Mouse (Mus musculus): Measurements from ENCODE around the gene Tenm2.

The Tenm2 gene

DNA sequence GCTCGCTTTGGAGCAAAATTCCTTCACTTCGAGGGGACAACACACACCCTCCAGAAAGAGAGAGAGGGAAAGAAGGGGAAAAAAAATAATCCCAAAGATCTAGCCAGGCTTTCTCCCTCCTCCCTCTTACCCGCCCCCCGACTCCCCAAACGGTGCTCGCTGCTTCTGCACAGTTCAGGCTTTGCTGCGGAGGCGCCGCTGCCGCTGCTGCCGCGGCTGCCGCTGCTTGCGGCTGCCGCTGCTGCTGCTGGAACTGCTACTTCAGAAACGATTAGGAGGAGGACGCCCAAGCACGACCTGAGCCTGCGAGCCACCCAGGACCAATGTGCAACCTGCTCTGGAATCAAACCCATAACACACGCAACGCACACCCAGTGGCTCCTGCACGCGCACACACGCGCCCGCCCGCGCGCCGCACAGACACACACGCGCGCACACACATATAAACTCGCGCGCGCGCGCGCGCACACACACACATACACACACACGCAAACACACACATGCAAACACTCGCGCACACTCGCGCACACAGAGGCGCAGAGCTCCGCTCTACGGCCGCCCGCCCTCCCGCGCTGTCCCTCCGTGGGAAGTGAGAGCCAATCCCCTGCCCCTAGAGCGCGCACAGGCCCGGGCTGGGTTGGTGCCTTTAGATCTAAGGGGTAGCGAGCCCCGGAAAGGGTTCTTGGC, at the start of gene Tenm2:
Gene Tenm2, minus strand, starts transcription at position 51 of the 687 bp plus-strand sequence.
- DNase-seq, result peak; percentile 79

DNA sequence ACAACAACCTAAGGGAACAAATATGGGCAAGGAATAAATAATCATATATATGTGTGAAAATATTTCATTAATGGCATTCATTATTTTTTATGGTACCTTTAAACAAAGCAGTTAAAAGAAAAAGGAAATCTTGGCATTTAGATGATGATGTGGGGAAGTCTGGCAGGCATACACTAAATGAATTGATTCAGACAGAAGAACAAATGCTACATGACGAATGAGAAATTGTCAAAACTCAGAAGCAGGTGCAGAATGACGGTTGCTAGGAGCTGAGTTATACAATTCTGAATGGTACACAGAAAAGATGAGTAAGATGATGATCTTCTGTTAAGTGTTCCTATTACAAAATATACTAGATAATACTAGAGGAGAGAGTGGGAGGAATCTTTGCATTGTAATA, 49.4 kb upstream of the Tenm2 start:
- DNase-seq, result peak; percentile 3

- no peak for DNase-seq
Measured at GRCm38 (mm10) chr11:37248796-37249195, 13.0 kb upstream of the Tenm2 start.

DNA sequence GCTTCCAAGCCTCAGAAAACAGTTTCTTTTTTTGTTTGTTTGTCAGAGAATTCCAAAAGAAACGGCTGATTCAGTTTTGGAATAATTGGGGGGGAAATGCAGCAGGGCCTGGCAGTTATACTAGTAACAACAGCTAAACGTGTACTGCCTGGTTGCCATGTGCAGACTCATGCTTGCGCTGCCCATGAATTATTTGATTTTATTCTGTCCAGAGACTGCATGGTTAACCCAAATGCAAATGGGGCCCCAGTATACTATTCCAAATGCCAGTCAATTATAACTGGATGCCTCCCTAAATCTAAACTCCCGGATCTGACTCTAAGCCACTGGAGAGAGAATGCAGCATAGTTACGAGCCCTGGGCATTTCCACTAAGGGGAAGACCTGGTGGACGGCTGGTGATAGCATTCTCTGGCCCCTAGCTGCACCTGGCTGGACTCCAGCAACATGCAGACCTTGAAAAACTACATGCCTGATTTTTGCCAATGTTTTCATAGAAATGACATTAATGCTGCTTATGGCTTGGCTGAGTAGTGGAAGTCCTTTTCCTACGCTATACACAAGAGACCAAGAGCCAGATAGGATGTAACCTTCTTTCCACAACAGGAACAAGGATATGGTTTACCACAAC, 1.4 kb upstream of the Tenm2 start:
- peak; percentile 13 for DNase-seq

- DNase-seq, result peak; percentile 76
Measured at GRCm38 (mm10) chr11:37236601-37237083, 878 bp upstream of the Tenm2 start.

DNA sequence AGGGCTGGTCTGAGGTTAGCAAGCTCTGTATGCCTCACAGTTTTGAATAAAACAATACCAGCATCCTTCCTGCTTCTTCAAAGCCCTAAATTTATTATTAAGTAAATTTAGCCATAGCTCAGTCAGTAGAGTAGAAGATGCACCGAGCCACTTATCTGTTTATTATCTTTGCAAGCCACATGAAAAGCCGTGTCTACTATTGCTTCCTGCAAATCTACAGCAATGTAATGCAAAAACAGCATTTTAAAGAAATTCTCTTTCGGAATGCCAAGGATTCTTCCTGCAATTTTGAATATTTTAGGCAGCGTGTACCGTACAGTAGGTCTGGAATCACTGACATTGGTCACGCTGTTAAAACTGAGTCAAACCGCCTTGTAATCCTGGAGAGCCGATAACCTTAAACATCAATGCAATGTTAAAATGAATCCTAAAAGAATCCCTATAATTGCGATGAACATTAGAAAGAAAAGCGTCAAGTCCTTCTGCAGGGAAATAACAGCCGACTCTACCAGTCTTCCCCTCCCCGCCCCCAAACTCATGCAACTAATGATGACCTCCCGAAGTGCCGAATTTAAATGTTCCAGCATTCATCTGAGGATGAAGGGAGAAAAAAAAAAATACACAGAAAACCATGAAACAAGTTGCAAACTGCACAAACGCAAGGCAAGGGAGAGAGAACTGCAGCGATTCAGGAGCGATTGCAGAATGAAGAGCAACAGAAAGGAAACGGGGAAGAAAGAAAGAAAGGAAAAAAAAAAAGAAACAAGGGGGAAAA, 556 bp downstream of the Tenm2 start:
- DNase-seq, result no peak

GRCm38 (mm10) chr11:37227404-37227803, 8.4 kb downstream of the Tenm2 start:
- no peak for DNase-seq

DNA sequence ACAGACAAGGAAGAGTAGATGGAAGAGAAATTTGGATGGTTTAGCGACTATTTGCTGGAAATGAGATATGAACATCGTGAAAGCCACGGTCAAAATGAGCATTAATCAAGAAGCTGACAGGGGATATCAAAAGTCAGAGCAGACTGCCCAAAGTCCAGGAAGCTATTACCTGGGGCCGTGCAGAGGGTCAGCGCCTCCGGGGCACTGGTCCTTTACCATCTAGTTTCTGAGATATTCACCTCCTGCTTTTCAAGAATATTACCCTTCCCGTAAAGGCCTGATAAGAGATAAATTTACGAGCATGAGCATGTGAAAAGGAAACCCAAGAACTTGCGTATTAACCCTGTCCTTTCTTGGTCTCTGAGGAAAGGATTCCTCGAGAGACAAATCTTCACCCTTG, 8.8 kb downstream of the Tenm2 start:
- DNase-seq, result no peak

DNA sequence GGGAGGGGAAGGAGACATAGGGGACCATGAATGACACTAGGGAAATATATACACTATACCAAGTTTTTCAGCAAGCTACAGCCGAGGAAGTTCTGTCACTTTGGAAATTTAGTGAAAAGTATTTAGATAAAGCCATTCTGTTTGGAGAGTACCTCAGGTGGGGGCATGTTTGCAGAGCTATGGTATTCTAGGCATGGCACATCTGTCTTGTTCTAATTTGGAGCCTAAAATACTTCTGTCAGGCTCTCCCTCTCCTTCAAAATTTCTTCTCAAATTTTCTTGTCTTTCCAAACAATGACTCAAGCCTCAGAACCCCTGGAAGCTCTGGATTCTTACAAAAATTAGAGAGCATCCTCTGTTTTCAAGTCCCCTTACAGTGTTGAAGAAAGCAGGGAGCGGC, 13.0 kb downstream of the Tenm2 start:
- DNase-seq, result peak; percentile 9

DNA sequence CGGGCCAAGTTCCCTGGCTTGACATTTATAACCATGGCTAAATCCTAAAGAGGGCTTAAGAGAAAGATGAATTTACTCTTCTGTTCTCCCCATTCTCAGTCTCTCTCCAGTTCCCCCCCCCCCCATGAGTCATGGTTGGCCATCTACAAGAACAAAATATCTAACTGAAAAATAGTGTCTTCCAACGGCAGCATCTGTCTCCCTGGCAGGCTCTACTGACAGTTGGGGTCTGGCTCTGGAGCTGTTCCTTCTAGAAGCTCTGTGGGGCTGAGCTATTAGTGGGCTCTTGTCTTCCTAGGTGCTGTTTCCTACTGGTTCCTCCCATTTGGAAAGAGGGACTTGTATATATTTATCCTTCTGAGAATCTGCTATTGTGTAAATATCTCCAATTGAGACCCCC, 13.7 kb downstream of the Tenm2 start:
- DNase-seq, result peak; percentile 53

- no peak for DNase-seq
Measured at GRCm38 (mm10) chr11:37220921-37221320, 14.8 kb downstream of the Tenm2 start.

DNA sequence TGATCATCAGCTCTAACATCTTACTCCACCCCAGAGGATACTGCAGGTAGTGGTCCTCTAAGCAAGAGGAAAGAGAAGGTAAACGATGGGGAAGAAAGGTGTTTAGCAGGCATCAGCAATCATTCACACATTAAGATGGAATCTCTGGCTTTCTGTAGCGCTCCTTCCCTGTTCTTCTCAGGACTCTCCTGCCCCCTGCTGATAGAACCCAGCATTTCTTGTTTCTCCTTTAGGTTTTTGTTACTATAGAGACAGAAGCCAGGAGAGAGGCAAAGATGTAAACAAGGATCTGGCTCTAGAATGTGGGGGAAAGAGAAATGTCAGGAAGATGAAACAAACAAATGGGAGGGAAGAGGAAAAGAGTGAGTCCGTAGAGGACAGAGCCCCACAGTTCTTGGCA, 49.6 kb downstream of the Tenm2 start:
- peak; percentile 78 for DNase-seq

- DNase-seq, result no peak
Measured at GRCm38 (mm10) chr11:37177426-37177825, 58.3 kb downstream of the Tenm2 start.

DNA sequence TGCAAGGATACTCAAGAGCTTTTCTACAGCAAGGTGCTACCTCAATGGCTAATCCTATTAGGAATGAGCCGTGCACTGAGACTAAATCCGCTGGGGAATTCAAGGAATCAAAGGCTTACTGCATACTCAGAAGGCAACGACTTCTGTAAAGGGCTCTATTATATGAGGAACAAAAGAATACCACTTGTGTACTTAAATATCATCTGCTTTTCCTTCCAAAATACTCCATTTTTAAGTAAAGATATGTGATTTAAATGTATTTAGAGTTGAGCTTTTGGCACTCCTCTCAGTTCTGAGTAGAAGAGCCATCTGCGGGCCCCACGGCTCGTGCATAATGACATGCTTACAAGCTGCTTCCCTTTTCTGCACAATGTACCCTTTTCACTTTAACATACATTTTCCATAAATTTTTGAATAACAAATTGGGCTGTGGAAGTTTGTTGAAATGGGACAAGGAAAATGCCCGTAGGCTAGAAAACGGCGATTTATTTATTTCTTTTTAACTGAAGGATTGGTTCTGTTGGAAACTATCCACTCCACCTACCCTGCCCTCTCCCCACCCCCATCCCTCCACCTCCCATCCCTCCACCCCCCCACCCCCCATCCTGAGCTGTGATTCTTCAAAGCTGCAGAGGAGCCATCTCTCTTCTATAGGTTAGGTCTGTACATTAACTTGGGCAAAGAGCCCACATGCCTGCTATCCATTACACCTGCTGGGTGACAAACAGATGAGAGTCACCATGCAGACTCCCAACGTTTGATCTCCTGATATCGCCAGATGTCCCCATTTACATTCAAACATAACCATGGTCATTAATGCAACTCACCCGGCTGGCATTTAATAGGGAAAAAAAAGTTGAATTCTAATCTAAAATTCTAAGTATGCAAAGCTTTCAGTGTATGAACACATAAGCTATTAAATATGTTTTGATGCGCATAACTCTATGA, 81.6 kb downstream of the Tenm2 start:
- DNase-seq, result peak; percentile 58

DNA sequence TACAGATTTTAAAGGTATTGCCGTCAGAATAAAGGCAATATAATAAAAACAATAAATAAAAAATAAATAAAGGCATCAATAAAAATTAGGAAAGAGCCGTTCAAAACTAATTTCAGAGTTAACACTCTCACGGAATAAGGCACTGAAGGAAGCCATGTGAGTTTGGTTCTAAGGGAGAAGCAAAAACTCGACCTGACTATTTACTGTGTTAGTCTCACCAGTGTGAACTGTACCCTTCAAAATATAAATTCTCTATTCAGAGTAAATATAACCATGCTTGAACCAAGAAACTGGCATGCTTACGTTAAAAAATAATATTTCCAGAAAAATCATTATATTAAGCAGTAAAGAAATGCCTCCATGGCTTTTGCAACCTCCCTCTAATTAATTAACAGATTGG, 82.4 kb downstream of the Tenm2 start:
- DNase-seq, result no peak

DNA sequence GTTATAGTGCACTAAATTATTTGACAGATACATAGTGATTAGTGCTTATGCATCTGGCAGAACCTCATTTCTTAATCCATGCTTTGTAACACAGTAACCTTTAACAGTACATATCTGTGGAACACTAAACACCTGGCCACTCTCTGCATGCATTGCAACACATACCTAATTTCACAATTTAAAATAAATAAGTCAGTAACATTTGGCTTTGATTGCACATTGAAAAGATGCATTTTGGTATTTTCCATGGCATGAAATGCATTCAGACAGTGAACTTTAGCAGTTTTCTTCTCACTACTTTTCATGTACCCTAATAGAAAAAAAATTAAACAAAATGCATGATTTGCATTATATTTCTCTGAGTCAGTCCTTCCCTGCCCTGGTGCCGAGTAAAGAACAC, 85.8 kb downstream of the Tenm2 start:
- DNase-seq, result no peak

DNA sequence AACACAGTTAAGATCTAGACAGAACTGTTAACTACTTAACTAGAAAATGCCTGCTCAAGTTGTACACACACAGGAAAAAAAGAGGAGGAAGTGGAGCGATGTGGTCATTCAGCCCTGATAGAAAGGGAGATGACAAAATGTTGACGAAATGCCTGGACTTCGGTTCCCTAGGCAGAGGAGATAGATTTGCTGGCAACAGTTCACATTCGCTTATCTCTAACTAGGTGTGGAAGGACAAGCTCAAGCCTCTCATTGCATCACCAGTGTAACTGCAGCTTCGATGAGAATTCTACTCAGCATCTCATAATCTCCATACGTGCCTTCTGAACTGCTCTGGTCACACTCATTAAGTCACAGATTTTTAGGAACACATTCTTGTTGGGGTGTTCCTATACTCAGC, 91.8 kb downstream of the Tenm2 start:
- no peak for DNase-seq

- no peak for DNase-seq
Measured at GRCm38 (mm10) chr11:37143478-37143877, 92.3 kb downstream of the Tenm2 start.

DNA sequence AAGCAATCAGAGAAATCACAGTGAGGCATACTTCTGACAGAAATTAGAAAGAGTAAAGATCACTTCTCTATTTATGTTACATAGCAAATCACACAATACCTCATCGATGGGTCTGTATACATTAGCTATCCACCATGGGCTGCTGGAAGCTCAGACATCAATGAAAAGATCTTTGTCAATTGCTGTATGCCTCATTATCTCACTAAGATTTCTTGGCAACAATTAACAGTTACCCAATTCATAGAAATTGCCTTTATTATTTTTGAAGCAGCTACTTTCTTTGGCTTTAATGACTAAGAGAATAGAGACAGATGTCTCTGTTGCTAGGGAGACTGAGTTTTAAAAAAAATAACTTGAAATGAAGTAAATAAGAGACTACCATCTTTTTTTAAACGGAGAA, 106.9 kb downstream of the Tenm2 start:
- no peak for DNase-seq

- no peak for DNase-seq
Measured at GRCm38 (mm10) chr11:37118058-37118457, 117.7 kb downstream of the Tenm2 start.

DNA sequence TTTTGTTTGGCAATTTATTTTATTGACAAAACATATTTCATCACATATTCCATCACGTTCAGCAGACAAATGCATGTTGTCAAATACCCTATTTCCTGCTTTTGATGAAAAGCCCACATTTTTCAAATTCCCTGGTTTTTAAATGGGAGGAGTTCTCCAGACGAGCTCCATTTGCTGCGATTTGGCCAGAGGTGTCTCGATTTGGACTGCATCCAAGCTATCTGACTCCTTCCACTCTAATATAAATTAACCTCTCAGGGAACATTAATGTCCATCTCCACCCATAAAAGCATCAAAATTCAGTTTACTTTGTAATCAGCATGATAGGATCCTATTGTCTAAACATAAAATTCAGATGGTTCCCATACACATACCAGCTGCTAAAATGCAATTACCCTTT, 120.6 kb downstream of the Tenm2 start:
- no peak for DNase-seq

DNA sequence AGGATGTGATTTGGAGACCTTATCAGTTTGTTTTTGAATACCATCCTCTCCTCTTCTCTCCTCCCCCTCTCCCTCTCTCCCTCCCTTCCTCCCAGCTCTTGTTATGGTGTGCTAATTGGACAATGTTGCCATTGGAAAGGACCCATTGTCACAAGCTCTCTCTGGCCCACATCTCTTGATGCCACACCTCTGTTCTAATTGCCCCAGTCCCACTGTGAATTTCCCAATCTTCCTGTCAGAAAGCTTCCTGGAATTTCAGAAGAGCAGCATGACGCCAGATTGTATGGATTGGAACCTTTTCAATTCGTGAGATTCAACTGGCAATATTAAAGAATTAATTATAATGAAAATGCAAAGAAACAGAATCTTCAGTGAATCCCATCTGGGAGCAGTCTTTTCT, 128.7 kb downstream of the Tenm2 start:
- DNase-seq, result no peak

- DNase-seq, result no peak
Measured at GRCm38 (mm10) chr11:37079403-37079802, 156.4 kb downstream of the Tenm2 start.

Measured in right cerebral cortex, adult 18-20 months (tissue).